Mouse (Mus musculus) limb, embryonic 13.5 days (tissue): ENCODE measurements at regions not wholly inside any gene's neighbourhood (a gene's known extent, or its start where the extent isn't known, plus 50 kb on each side); places are given as distances from the start of the nearest gene placed in this dataset.

Experiments
- ATAC-seq: fragments of 200-750 bp; cut with Nextera tagmentation; 2 replicates; pipeline ENCODE4 v1.8.0; 2017; ENCODE audit warnings: low read depth, moderate number of reproducible peaks, moderate TSS enrichment; ENCODE audit not compliant: low FRiP score
- H3K27ac ChIP-seq: fragments of 300-500 bp; sonication (generic); 2 replicates; pipeline ENCODE4 v1.5.1; 2015; ENCODE audit warnings: inconsistent platforms, mild to moderate bottlenecking, moderate library complexity
- H3K27me3 ChIP-seq: fragments of 300-500 bp; sonication (generic); 2 replicates; pipeline ENCODE4 v1.6.1; 2015; ENCODE audit warnings: mild to moderate bottlenecking, inconsistent platforms
- H3K36me3 ChIP-seq: fragments of 300-500 bp; sonication (generic); 2 replicates; pipeline ENCODE4 v1.6.1; 2015; ENCODE audit warnings: inconsistent platforms, mild to moderate bottlenecking, moderate library complexity
- H3K4me1 ChIP-seq: fragments of 300-500 bp; sonication (generic); 2 replicates; pipeline ENCODE4 v1.6.1; 2015; ENCODE audit warnings: inconsistent platforms
- H3K4me2 ChIP-seq: fragments of 300-500 bp; sonication (generic); replicated peaks from 2 replicates; pipeline ENCODE4 v1.6.1; 2015; ENCODE audit warnings: inconsistent platforms, mild to moderate bottlenecking, moderate library complexity
- H3K4me3 ChIP-seq: fragments of 300-500 bp; sonication (generic); 2 replicates; pipeline ENCODE4 v1.5.1; 2015; ENCODE audit warnings: moderate library complexity, mild to moderate bottlenecking, inconsistent platforms
- H3K9ac ChIP-seq: fragments of 300-500 bp; sonication (generic); 2 replicates; pipeline ENCODE4 v1.6.1; 2015; ENCODE audit warnings: mild to moderate bottlenecking, inconsistent platforms
- H3K9me3 ChIP-seq: fragments of 300-500 bp; sonication (generic); 2 replicates; pipeline ENCODE4 v1.6.1; 2016; ENCODE audit warnings: inconsistent platforms
- WGBS: fragments of 180-500 bp; shearing (Covaris S2); methylation state at CpG from one replicate; pipeline ENCODE4 v1.1.7; 2015; 5-methylcytosine and 5-hydroxymethylcytosine counted together

DNA sequence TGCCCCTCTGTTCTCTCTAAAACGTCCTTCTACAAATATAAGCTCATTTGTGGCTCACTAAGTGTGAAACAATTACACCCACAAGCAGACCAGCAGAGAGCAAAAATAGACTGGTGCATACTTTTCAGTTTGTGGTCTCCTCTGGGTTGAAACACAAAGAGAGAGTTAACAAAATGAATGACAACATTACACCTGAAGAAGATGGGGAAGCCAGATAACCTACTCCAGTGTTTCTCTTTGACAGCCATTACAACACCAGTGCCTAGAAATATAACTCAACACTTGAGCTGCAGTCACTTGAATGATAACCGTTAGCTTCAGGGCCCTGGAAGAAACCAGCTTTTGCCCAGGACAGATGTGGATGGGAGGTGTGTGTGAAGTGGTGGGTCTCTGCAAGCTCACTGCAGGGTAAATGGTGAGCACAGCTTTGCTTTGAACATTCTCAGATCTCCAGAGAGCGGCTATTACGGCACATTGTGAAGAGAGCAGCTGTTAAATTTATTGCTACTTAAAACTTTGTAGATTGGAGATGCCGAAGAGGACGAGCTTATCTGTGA, 316.5 kb upstream of the 4930412O13Rik start:
- Histone ChIP-seq H3K36me3 (no peaks in the 10 kb centered on the region), H3K4me1 (no peaks in the 10 kb centered on the region), H3K4me3 (no peak overlapping the region), H3K27ac (no peak overlapping the region), H3K9ac (no peak overlapping the region), H3K27me3 (no peaks in the 10 kb centered on the region), H3K9me3 (no peaks in the 10 kb centered on the region), H3K4me2 (no peak overlapping the region)
- ATAC-seq: no peak
- WGBS: 9% methylated on average over 6 of the region's 6 CpGs

DNA sequence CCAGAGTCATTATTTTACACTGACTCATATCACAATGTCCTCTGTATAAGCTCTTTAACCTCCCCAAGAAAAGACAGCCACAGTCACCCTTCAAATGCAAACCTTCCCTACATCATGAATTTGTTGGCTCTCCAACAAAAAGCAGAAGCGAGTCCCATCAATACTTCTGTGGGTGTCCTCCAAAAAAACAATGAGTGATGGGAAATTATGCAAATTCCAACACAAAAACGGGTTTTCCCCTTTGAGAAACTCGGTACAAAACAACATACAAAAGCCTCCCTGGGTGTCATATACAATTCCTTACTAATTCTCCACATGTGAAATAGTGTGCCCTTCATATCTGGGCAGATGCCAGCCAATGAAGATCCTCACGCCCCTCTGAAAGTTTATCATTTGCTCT, 311.8 kb upstream of the 4930412O13Rik start:
- ATAC-seq: no peak
- H3K4me1 ChIP-seq: no peaks in the 10 kb centered on the region
- H3K27ac ChIP-seq: no peak overlapping the region
- H3K4me2 ChIP-seq: no peak overlapping the region
- no peaks in the 10 kb centered on the region for H3K9me3 ChIP-seq
- no peaks in the 10 kb centered on the region for H3K36me3 ChIP-seq
- H3K9ac ChIP-seq: no peak overlapping the region
- H3K27me3 ChIP-seq: no peaks in the 10 kb centered on the region
- no peak overlapping the region for H3K4me3 ChIP-seq
- WGBS: 85% methylated on average over 4 of the region's 4 CpGs

DNA sequence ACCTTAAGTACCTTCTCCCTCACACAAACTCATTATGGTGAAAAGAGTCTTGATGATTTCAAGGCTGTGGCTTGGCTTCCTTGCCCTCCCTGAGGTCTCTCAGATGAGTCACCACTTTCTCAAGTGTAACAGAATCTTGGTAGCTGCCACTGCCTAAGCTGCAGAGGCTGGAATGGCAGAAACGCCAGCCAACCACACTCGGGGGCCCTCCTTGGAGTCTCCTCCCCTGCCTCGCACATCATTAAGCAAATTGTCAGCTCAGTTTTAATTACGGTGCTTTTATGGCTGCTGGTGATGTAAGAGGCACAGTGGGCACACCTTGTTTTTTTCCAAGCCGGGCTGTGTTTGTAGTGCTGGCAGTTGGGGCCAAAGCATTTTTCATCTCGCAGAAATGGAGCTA, 306.9 kb upstream of the 4930412O13Rik start:
- ATAC-seq: no peak; the same call in 1 of the 2 replicates

DNA sequence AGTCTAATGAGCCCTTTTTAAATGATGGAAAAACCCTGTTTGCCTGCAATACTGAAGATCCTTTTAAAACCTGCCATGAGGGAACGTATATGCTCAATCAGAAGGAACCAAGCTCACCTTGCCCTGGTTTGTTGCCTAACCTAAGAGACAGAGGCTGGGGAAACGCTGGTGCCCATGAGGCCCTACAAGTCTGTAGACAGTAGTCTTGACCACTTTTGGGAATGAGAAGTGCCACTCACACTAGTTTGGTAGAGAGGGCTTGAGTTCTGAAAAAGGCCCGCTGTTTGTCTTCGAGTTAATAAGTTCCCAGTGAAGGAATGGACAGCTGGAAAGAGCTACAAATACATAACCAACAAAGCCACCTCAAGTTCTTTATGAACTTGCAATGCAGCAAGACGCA, 306.4 kb upstream of the 4930412O13Rik start:
- no peak overlapping the region for H3K4me2 ChIP-seq
- no peaks in the 10 kb centered on the region for H3K27me3 ChIP-seq
- 81% methylated on average over 5 of the region's 5 CpGs for WGBS
- no peak overlapping the region for H3K9ac ChIP-seq
- H3K36me3 ChIP-seq: no peaks in the 10 kb centered on the region
- no peak for ATAC-seq
- H3K27ac ChIP-seq: no peak overlapping the region
- no peaks in the 10 kb centered on the region for H3K9me3 ChIP-seq
- H3K4me1 ChIP-seq: no peaks in the 10 kb centered on the region
- H3K4me3 ChIP-seq: no peak overlapping the region

More for the DNA sequence above, 306.9 kb upstream of the 4930412O13Rik start:
- H3K4me3 ChIP-seq: no peak overlapping the region
- no peak overlapping the region for H3K4me2 ChIP-seq
- no peaks in the 10 kb centered on the region for H3K27me3 ChIP-seq
- no peak overlapping the region for H3K27ac ChIP-seq
- H3K9ac ChIP-seq: no peak overlapping the region
- no peaks in the 10 kb centered on the region for H3K36me3 ChIP-seq
- WGBS: 6% methylated on average over 6 of the region's 6 CpGs
- no peaks in the 10 kb centered on the region for H3K9me3 ChIP-seq
- H3K4me1 ChIP-seq: no peaks in the 10 kb centered on the region

DNA sequence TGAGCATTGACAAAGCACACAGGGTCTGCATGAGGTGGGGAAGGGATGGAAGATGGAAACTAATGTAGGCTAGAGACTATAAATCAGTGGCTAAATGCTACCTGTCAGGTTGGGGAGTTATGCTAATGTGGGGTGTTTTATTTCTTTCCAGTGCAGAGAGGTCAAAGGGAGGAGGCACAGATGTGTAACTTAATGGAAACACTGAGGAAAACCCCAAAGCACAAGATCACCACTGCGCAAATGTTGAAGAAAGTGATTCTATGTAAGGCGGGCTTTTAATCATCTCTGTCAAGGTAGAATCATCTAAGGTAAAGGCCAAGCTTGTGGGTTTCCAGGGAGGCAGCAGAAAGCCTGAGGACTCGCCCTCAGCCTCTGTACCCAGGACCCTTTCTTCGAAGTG, 303.2 kb upstream of the 4930412O13Rik start:
- ATAC-seq: no peak
- H3K27ac ChIP-seq: no peak overlapping the region

DNA sequence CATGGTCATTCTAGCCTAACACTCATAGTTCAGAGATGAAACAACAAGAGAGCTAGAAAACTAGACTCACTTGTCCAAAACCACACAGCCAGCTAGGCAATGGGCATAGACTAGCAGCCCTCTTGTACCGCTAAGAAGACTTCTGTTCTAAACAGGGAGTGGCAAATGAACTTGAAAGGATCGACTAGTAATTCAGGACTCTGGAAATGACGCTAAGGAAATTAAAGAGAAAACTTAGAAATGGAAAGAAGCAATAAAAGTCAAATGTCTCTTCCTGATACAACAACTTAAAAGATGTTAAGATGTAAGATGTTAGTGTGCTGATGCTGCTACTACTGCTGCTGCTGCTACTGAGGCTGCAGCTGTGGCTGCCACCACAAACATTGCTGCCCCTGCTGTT, 293.7 kb upstream of the 4930412O13Rik start:
- Histone ChIP-seq H3K9ac (no peak overlapping the region), H3K27ac (no peak overlapping the region), H3K4me1 (no peaks in the 10 kb centered on the region), H3K36me3 (no peaks in the 10 kb centered on the region), H3K27me3 (no peaks in the 10 kb centered on the region), H3K4me2 (no peak overlapping the region), H3K9me3 (no peaks in the 10 kb centered on the region), H3K4me3 (no peak overlapping the region)
- ATAC-seq: no peak
- WGBS: 88% methylated on average over 3 of the region's 3 CpGs

More for the DNA sequence above, 303.2 kb upstream of the 4930412O13Rik start:
- no peaks in the 10 kb centered on the region for H3K27me3 ChIP-seq
- no peak overlapping the region for H3K4me2 ChIP-seq
- no peaks in the 10 kb centered on the region for H3K9me3 ChIP-seq
- WGBS: 72% methylated on average over 4 of the region's 4 CpGs
- no peak overlapping the region for H3K4me3 ChIP-seq
- H3K9ac ChIP-seq: no peak overlapping the region
- no peaks in the 10 kb centered on the region for H3K36me3 ChIP-seq
- no peaks in the 10 kb centered on the region for H3K4me1 ChIP-seq

DNA sequence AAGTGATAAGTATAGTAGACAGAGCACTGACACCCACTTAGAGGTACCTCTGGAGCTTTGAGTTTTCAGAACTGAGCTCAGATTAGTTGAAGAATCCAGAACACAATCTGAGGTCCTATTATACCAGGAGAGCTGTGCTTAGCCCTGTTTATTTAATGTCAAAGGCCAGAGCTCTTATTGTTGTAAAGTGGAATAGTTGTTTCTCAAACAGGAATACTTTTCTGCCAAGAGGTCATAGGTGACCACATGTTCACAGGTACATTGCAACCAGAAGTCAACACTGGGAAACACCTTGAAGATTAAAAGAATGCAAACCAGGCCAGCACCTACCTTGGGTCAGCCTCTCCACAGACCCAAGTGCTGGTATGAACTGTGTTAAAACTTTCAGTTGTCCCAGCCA, 291.9 kb upstream of the 4930412O13Rik start:
- ATAC-seq: no peak
- Histone ChIP-seq H3K9me3 (no peaks in the 10 kb centered on the region), H3K4me2 (no peak overlapping the region), H3K36me3 (no peaks in the 10 kb centered on the region), H3K27ac (no peak overlapping the region), H3K4me1 (no peaks in the 10 kb centered on the region), H3K9ac (no peak overlapping the region), H3K27me3 (no peaks in the 10 kb centered on the region; the same call in 1 of the 2 replicates), H3K4me3 (no peak overlapping the region)

DNA sequence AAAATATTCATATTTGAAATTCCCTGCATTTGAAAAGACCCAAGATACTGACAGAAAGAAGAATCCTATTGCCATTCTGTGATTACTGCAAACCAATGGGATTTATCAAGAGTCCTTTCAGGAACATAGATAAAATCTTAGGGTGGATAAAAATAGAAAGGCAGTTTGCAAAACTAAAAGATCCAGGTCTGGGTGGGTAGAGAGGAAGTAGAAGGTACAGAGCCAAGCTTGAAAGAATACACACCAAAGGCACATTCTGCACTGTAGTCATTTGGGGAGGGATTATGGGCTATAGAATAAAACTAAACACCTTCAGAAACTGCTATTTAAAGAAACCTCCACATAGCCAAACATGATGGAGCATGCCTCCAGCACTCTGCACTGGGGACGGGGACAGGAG, 288.5 kb upstream of the 4930412O13Rik start:
- Histone ChIP-seq H3K27me3 (no peaks in the 10 kb centered on the region; the same call in 1 of the 2 replicates), H3K4me1 (no peaks in the 10 kb centered on the region), H3K4me3 (no peak overlapping the region), H3K9ac (no peak overlapping the region), H3K36me3 (no peaks in the 10 kb centered on the region), H3K27ac (no peak overlapping the region), H3K4me2 (no peak overlapping the region), H3K9me3 (no peaks in the 10 kb centered on the region)
- WGBS: 81% methylated on average over 1 of the region's 1 CpGs
- no peak for ATAC-seq

DNA sequence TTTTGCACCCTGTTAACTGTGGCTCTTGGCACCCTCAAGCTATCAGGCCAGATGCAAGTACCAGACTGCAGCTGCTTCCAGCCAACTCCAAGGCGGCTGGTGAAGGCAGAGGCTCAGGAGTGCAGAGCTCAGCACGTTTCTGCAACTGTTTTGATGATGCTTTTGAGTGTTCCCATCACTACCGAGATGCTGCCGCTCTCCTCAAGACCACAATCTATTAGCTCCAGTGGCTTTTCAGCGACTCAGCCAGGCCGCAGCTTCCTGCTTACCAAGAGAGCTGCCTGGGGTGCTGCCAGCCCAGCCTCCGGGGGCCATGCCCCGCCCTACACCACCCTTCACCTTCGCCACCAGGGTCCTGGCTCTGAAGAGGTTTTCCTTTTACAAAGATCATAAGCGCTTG, 287.1 kb upstream of the 4930412O13Rik start:
- Histone ChIP-seq H3K36me3 (no peaks in the 10 kb centered on the region), H3K4me2 (no peak overlapping the region), H3K27me3 (no peaks in the 10 kb centered on the region; the same call in 1 of the 2 replicates), H3K4me1 (no peaks in the 10 kb centered on the region), H3K9ac (no peak overlapping the region), H3K4me3 (no peak overlapping the region), H3K9me3 (no peaks in the 10 kb centered on the region), H3K27ac (no peak overlapping the region)
- 38% methylated on average over 10 of the region's 10 CpGs for WGBS
- ATAC-seq: no peak

DNA sequence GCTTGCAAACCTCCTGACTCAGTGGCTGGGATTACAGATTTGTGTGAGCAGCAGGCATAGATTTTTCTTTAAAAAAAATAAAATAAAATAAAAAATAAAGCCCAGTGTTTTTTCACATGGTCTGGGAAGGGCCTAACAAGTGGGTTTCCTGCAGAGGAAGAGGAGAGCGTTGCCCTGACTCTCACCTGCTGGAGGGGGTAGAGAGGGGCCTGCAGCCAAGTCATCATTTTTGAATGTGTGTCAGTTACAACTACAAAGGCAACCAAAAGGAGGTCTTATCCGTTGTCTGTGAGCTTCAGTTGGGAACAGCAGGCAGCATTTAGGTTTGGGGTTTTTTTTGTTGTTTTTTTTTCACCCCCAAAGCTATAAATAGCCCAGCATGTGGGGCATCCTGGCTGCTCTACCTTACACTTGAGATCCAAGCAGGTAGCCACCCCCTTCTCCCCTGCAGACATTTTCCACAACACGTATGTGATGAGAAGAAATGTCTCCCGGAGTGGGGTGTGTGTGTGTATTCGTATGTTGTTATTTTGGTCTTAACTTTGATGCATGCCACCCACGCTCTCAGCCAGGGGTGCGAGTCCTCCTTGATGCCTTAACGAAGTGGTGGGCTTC, 285.7 kb upstream of the 4930412O13Rik start:
- 63% methylated on average over 8 of the region's 8 CpGs for WGBS
- H3K4me3 ChIP-seq: no peak overlapping the region
- ATAC-seq: no peak

DNA sequence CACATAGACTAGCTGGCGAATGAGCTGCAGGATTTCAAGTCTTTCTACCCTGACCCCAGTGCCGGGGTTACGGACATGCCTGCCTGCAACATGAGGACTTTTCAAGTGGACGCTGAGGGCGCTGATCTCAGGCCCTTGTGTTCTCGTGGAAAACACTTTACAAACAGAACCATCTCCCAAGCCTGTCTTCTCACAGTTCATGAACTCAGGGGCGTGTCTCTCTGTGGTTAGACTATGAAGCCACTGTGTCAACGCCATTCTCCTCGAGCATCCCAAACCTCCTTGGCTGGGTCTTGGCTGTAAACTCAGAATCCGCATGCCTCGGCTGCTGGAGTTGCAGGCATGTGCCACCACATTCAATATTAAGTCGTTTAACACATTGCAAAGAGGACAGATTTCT, 284.9 kb upstream of the 4930412O13Rik start:
- no peak overlapping the region for H3K4me2 ChIP-seq
- H3K4me3 ChIP-seq: no peak overlapping the region
- H3K9ac ChIP-seq: no peak overlapping the region
- no peaks in the 10 kb centered on the region for H3K36me3 ChIP-seq
- no peaks in the 10 kb centered on the region for H3K9me3 ChIP-seq
- 74% methylated on average over 12 of the region's 12 CpGs for WGBS
- H3K27ac ChIP-seq: no peak overlapping the region
- no peaks in the 10 kb centered on the region; the same call in 1 of the 2 replicates for H3K27me3 ChIP-seq
- no peak for ATAC-seq
- no peaks in the 10 kb centered on the region for H3K4me1 ChIP-seq

More for the DNA sequence above, 285.7 kb upstream of the 4930412O13Rik start:
- no peaks in the 10 kb centered on the region for H3K36me3 ChIP-seq
- H3K9me3 ChIP-seq: no peaks in the 10 kb centered on the region
- no peaks in the 10 kb centered on the region for H3K4me1 ChIP-seq
- H3K27ac ChIP-seq: no peak overlapping the region
- no peak overlapping the region for H3K4me2 ChIP-seq
- H3K27me3 ChIP-seq: no peaks in the 10 kb centered on the region; the same call in 1 of the 2 replicates
- no peak overlapping the region for H3K9ac ChIP-seq

DNA sequence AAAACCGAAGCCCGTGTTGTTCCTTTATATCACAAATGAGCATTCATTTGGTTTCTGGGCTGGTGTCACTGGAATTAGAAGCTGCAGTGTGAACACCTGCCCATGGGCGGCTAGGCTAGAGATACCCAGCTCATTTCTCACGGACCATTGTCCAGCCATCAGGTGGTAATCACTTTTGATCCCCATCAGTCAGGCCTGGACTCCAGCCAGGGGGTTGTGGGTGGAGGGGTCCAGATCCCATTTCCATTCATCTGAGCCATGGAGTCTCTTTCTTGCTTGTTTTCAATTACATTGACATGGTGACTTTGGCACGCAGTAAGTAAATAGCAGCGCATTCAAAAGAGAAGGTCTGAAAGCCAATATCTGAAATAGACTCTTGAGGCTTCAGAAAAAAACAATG, 276.1 kb upstream of the 4930412O13Rik start:
- WGBS: 81% methylated on average over 6 of the region's 6 CpGs
- Histone ChIP-seq H3K4me1 (no peaks in the 10 kb centered on the region), H3K9me3 (no peaks in the 10 kb centered on the region), H3K27ac (no peak overlapping the region), H3K9ac (no peak overlapping the region), H3K27me3 (no peaks in the 10 kb centered on the region), H3K4me3 (no peak overlapping the region), H3K4me2 (no peak overlapping the region), H3K36me3 (no peaks in the 10 kb centered on the region)
- no peak for ATAC-seq

DNA sequence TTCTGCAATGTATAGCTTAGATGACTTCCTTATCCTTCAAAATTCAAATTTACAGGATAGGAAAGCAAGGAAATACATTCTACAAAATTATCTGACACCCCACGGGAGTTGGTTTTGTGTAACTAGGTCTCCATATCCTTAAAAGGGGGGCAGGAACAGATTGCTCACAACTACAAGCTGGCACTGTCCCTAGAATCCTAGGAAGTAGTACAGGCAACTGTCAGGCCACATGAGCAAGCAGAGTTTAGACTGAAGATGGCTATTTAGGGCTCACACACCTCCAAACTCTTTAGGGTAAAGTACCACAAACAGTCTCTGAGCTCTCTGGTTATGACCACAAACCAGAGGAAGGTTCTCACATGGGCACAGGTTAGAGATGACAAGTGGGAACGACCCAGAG, 273.5 kb upstream of the 4930412O13Rik start:
- Histone ChIP-seq H3K4me2 (no peak overlapping the region), H3K36me3 (no peaks in the 10 kb centered on the region), H3K27ac (no peak overlapping the region), H3K4me1 (no peaks in the 10 kb centered on the region), H3K9me3 (no peaks in the 10 kb centered on the region), H3K9ac (no peak overlapping the region), H3K27me3 (no peaks in the 10 kb centered on the region), H3K4me3 (no peak overlapping the region)
- no peak for ATAC-seq
- 74% methylated on average over 2 of the region's 2 CpGs for WGBS
